Mouse (Mus musculus) heart, embryonic 11.5 days (tissue): Measurements from ENCODE around the gene Lingo1. TPM values are rescaled to one million over a fixed set of nuclear protein-coding genes. Genes with fewer than 3 reads are reported as not detected.
A peak's percentile ranks its signal among the peaks of the same experiment; 100 is the strongest.

Experiments
- ATAC-seq: fragments of 200-750 bp; cut with Nextera tagmentation; replicated peaks from 2 replicates; pipeline ENCODE4 v1.8.0; 2017; ENCODE audit warnings: moderate library complexity; ENCODE audit not compliant: insufficient number of reproducible peaks, low FRiP score, low TSS enrichment
- H3K27ac ChIP-seq: fragments of 300-500 bp; sonication (generic); 2 replicates; pipeline ENCODE4 v1.5.1; 2014; ENCODE audit warnings: mild to moderate bottlenecking, low read depth, low read length
- H3K27me3 ChIP-seq: fragments of 300-500 bp; sonication (generic); 2 replicates; pipeline ENCODE4 v1.6.1; 2014; ENCODE audit warnings: mild to moderate bottlenecking, low read length, mixed read lengths; ENCODE audit not compliant: control insufficient read depth, insufficient read depth
- H3K36me3 ChIP-seq: fragments of 300-500 bp; sonication (generic); 2 replicates; pipeline ENCODE4 v1.6.1; 2014; ENCODE audit warnings: mild to moderate bottlenecking, low read length, moderate library complexity, mixed read lengths; ENCODE audit not compliant: control insufficient read depth, insufficient read depth
- H3K4me1 ChIP-seq: fragments of 300-500 bp; sonication (generic); 2 replicates; pipeline ENCODE4 v1.6.1; 2014; ENCODE audit warnings: low read length; ENCODE audit not compliant: control insufficient read depth, insufficient read depth
- H3K4me2 ChIP-seq: fragments of 300-500 bp; sonication (generic); 2 replicates; pipeline ENCODE4 v1.6.1; 2014; ENCODE audit warnings: mild to moderate bottlenecking, moderate library complexity
- H3K4me3 ChIP-seq: fragments of 300-500 bp; sonication (generic); 2 replicates; pipeline ENCODE4 v1.5.1; 2014; ENCODE audit warnings: low read depth, low read length
- H3K9ac ChIP-seq: fragments of 300-500 bp; sonication (generic); 2 replicates; pipeline ENCODE4 v1.6.1; 2014; ENCODE audit warnings: mild to moderate bottlenecking, low read depth, low read length, moderate library complexity
- H3K9me3 ChIP-seq: fragments of 300-500 bp; sonication (generic); replicated peaks from 2 replicates; pipeline ENCODE4 v1.6.1; 2016; ENCODE audit warnings: low read length; ENCODE audit not compliant: control insufficient read depth
- WGBS: fragments of 180-500 bp; shearing (Covaris S2); extraction: QIAGEN DNeasy Blood & Tissue Kit; methylation state at CpG from one replicate; pipeline ENCODE4 v1.1.7; 2014; ENCODE audit not compliant: insufficient replicate concordance; 5-methylcytosine and 5-hydroxymethylcytosine counted together
- polyA plus RNA-seq: library from polyadenylated mRNA; unstranded; fragments of >200 nt; fragmentation: Nextera tagmentation; extraction: Ambion mirVana; gene quantifications from 2 replicates; pipeline ENCODE4 v1.2.1, GENCODE M21; 2014

The Lingo1 gene
- polyA plus RNA-seq, 1 experiment from 2014 or later = 2.4 TPM

GRCm38 (mm10) chr9:56767653-56768136 is 28.6 kb downstream of the Lingo1 start:
- 64% methylated on average over 9 of the region's 9 CpGs for WGBS
- H3K36me3 ChIP-seq = no peaks in the 10 kb centered on the region
- no peak overlapping the region for H3K4me3 ChIP-seq
- H3K27ac ChIP-seq = no peak overlapping the region
- no peaks in the 10 kb centered on the region for H3K9me3 ChIP-seq
- peak; percentile 41; the same call in 1 of the 2 replicates for ATAC-seq
- H3K4me1 ChIP-seq = no peaks in the 10 kb centered on the region
- H3K9ac ChIP-seq = no peak overlapping the region
- no peak overlapping the region for H3K4me2 ChIP-seq
- no peaks in the 10 kb centered on the region for H3K27me3 ChIP-seq

GRCm38 (mm10) chr9:56766629-56767357 is 29.5 kb downstream of the Lingo1 start:
- H3K9me3 ChIP-seq = no peaks in the 10 kb centered on the region
- H3K4me1 ChIP-seq = no peaks in the 10 kb centered on the region
- no peak overlapping the region for H3K9ac ChIP-seq
- H3K36me3 ChIP-seq = no peaks in the 10 kb centered on the region
- H3K27ac ChIP-seq = no peak overlapping the region
- 54% methylated on average over 11 of the region's 11 CpGs for WGBS
- H3K4me2 ChIP-seq = no peak overlapping the region
- ATAC-seq = no peak
- H3K27me3 ChIP-seq = no peaks in the 10 kb centered on the region
- no peak overlapping the region for H3K4me3 ChIP-seq

- H3K36me3 ChIP-seq = no peaks in the 10 kb centered on the region
- no peak overlapping the region for H3K27ac ChIP-seq
- H3K9me3 ChIP-seq = no peaks in the 10 kb centered on the region
- ATAC-seq = no peak
- 84% methylated on average over 9 of the region's 9 CpGs for WGBS
- H3K4me1 ChIP-seq = no peaks in the 10 kb centered on the region
- no peak overlapping the region for H3K9ac ChIP-seq
- no peak overlapping the region for H3K4me2 ChIP-seq
- H3K27me3 ChIP-seq = peaks cover 4% of the 10 kb centered on the region; the same call in 1 of the 2 replicates
- no peak overlapping the region for H3K4me3 ChIP-seq
Observed at GRCm38 (mm10) chr9:56762106-56762562, 34.1 kb downstream of the Lingo1 start.

- no peak for ATAC-seq
- H3K27ac ChIP-seq = no peak overlapping the region
- no peak overlapping the region for H3K4me3 ChIP-seq
- peaks cover 4% of the 10 kb centered on the region; the same call in 1 of the 2 replicates for H3K27me3 ChIP-seq
- no peak overlapping the region for H3K9ac ChIP-seq
- H3K9me3 ChIP-seq = no peaks in the 10 kb centered on the region
- H3K4me2 ChIP-seq = no peak overlapping the region
- H3K4me1 ChIP-seq = no peaks in the 10 kb centered on the region
- H3K36me3 ChIP-seq = no peaks in the 10 kb centered on the region
- WGBS = 47% methylated on average over 11 of the region's 11 CpGs
Observed at GRCm38 (mm10) chr9:56757791-56758190, 38.5 kb downstream of the Lingo1 start.

GRCm38 (mm10) chr9:56755119-56755518 is 41.1 kb downstream of the Lingo1 start:
- Histone ChIP-seq H3K36me3 (no peaks in the 10 kb centered on the region), H3K27ac (no peak overlapping the region), H3K9me3 (no peaks in the 10 kb centered on the region), H3K27me3 (peaks cover 4% of the 10 kb centered on the region; the same call in 1 of the 2 replicates), H3K9ac (no peak overlapping the region), H3K4me3 (no peak overlapping the region), H3K4me1 (no peaks in the 10 kb centered on the region), H3K4me2 (no peak overlapping the region)
- ATAC-seq = no peak
- WGBS = 69% methylated on average over 5 of the region's 5 CpGs

- Histone ChIP-seq H3K4me1 (no peaks in the 10 kb centered on the region), H3K9ac (no peak overlapping the region), H3K4me2 (no peak overlapping the region), H3K27ac (no peak overlapping the region), H3K9me3 (no peaks in the 10 kb centered on the region), H3K4me3 (no peak overlapping the region), H3K27me3 (no peaks in the 10 kb centered on the region), H3K36me3 (no peaks in the 10 kb centered on the region)
- 62% methylated on average over 6 of the region's 6 CpGs for WGBS
- no peak for ATAC-seq
Observed at GRCm38 (mm10) chr9:56753386-56753785, 42.9 kb downstream of the Lingo1 start.

GRCm38 (mm10) chr9:56748056-56748455 is 48.2 kb downstream of the Lingo1 start:
- Histone ChIP-seq H3K27me3 (0 out of 2 replicates have a peak, but pooled peaks cover 4% of the 10 kb centered on the region), H3K4me1 (no peaks in the 10 kb centered on the region), H3K27ac (no peak overlapping the region), H3K9ac (no peak overlapping the region), H3K4me2 (no peak overlapping the region), H3K4me3 (no peak overlapping the region), H3K36me3 (no peaks in the 10 kb centered on the region), H3K9me3 (no peaks in the 10 kb centered on the region)
- WGBS = 66% methylated on average over 5 of the region's 5 CpGs
- ATAC-seq = no peak

- Histone ChIP-seq H3K4me2 (no peak overlapping the region), H3K4me3 (no peak overlapping the region), H3K4me1 (no peaks in the 10 kb centered on the region), H3K27ac (no peak overlapping the region), H3K27me3 (0 out of 2 replicates have a peak, but pooled peaks cover 4% of the 10 kb centered on the region), H3K9ac (no peak overlapping the region), H3K9me3 (no peaks in the 10 kb centered on the region), H3K36me3 (no peaks in the 10 kb centered on the region)
- ATAC-seq = no peak
- 67% methylated on average over 4 of the region's 4 CpGs for WGBS
Observed at GRCm38 (mm10) chr9:56746926-56747294, 49.4 kb downstream of the Lingo1 start.
